Mouse (Mus musculus) C2C12 (cell line): Measurements from ENCODE around the gene Nptxr.

Experiments used
- CTCF ChIP-seq: IDR thresholded peaks from one replicate; pipeline ENCODE4 v1.5.1; 2011; ENCODE audit not compliant: control insufficient read depth, insufficient read depth, insufficient read length
- MYOG ChIP-seq: IDR thresholded peaks from one replicate; pipeline ENCODE4 v1.6.1; 2011; ENCODE audit not compliant: control insufficient read depth, insufficient read length; ENCODE audit errors: extremely low read depth
- USF1 ChIP-seq: IDR thresholded peaks from one replicate; pipeline ENCODE4 v1.6.1; 2011; ENCODE audit warnings: low read depth, mild to moderate bottlenecking, control low read depth, moderate library complexity

GRCm38 (mm10) chr15:79775662-79776061, 28.9 kb downstream of the Nptxr start:
- TF ChIP-seq CTCF (no peak), MYOG (no peak), USF1 (no peak)
